Mouse (Mus musculus): ENCODE results near the gene Pex5.

DNA sequence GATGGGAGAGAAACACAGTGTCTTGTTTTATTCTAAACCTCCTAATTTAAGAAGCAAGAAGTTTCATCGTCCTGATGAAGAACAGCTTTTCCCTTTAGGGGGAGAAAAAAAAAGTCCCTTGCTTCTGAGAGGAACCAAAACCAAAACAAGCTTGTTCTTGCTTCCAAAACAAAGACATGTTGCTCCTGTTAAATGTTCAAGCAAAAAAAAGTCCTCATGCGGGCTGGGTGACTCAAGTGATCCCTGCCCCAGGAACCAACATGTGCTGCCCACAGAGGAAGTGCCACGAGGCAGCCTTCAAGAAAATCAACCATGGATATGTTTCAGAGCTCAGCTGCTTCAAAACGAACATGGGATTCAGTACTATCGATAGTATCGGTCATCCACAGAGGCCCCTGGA, 55.9 kb downstream of the Pex5 start:
- TF ChIP-seq CTCF (IDR thresholded peaks at IDR 0.05) (no peak), EP300 (IDR thresholded peaks at IDR 0.05) (no peak)
